Mouse (Mus musculus) ES-Bruce4 (cell line): ENCODE data around the gene Mrpl16.

ENCODE experiments used
- CTCF ChIP-seq: IDR thresholded peaks from one replicate; pipeline ENCODE4 v1.8.1; 2011; ENCODE audit warnings: low read depth, low read length
- POLR2A ChIP-seq: IDR thresholded peaks from one replicate; pipeline ENCODE4 v1.8.1; 2011; ENCODE audit warnings: low read length; ENCODE audit not compliant: insufficient read depth

DNA sequence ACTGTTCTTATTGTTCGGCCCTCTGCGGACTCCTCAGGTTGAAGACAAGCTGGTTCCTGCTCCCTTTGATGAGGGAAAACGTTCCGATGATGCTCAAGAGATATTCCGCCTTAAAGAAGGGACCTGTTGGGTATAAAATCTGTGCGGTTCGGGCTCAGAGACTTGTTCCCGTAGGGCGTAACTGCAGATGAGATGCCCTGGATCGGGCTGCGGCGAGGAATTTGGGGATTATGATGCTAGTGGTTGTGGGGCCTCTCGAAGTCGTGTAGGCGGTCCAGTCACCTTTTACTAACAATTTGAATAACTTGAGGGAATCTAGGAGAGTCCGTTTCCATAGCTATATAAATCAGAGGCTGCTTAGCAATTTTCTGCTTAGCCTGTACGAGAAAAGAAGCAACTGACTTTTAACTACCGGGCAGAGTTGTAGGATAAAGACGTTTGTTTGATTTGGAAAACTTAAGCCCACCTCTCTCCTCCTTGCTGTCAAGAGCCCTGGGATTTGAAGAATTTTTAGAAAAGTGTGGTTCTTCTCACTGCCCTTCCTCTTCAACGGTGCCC lies 49.0 kb downstream of the Mrpl16 start, which contains the start of gene Stx3:
- TF ChIP-seq CTCF: no peak
- no peak for TF ChIP-seq POLR2A
